Mouse (Mus musculus) thymus, postnatal 4 days (tissue): Measurements from ENCODE around the gene Ankrd63.

Source experiments
- DNase-seq: peaks from one replicate; pipeline ENCODE4 v3.0.0; 2021

Ankrd63 gene

GRCm38 (mm10) chr2:118687791-118688190 is 16.0 kb downstream of the Ankrd63 start:
- DNase-seq = no peak

- no peak for DNase-seq
Observed at GRCm38 (mm10) chr2:118686693-118687092, 17.1 kb downstream of the Ankrd63 start.

- DNase-seq = no peak
Observed at GRCm38 (mm10) chr2:118685088-118685487, 18.7 kb downstream of the Ankrd63 start.

GRCm38 (mm10) chr2:118682544-118683260 is 21.1 kb downstream of the Ankrd63 start:
- DNase-seq = no peak

GRCm38 (mm10) chr2:118680926-118681325 is 22.8 kb downstream of the Ankrd63 start:
- no peak for DNase-seq

GRCm38 (mm10) chr2:118679577-118679976 is 24.2 kb downstream of the Ankrd63 start:
- DNase-seq = no peak

- no peak for DNase-seq
Observed at GRCm38 (mm10) chr2:118677817-118678216, 25.9 kb downstream of the Ankrd63 start.

GRCm38 (mm10) chr2:118676839-118677741 is 26.7 kb downstream of the Ankrd63 start:
- DNase-seq = peak; percentile 53

GRCm38 (mm10) chr2:118674500-118674899 is 29.3 kb downstream of the Ankrd63 start:
- DNase-seq = no peak

- DNase-seq = no peak
Observed at GRCm38 (mm10) chr2:118673686-118674465, 29.9 kb downstream of the Ankrd63 start.

- no peak for DNase-seq
Observed at GRCm38 (mm10) chr2:118671728-118672127, 32.0 kb downstream of the Ankrd63 start.

- DNase-seq = no peak
Observed at GRCm38 (mm10) chr2:118669785-118670184, 34.0 kb downstream of the Ankrd63 start.

- no peak for DNase-seq
Observed at GRCm38 (mm10) chr2:118669245-118669644, 34.5 kb downstream of the Ankrd63 start.

- no peak for DNase-seq
Observed at GRCm38 (mm10) chr2:118667181-118667580, 36.6 kb downstream of the Ankrd63 start.

GRCm38 (mm10) chr2:118665616-118666015 is 38.1 kb downstream of the Ankrd63 start:
- no peak for DNase-seq

- DNase-seq = no peak
Observed at GRCm38 (mm10) chr2:118664975-118665516, 38.7 kb downstream of the Ankrd63 start.

GRCm38 (mm10) chr2:118663804-118664766 is 39.7 kb downstream of the Ankrd63 start:
- no peak for DNase-seq

GRCm38 (mm10) chr2:118662902-118663803 is 40.6 kb downstream of the Ankrd63 start, which contains the start of gene Pak6:
Pak6 (plus strand) TSS chr2:118663303.
- DNase-seq = peak; percentile 76

GRCm38 (mm10) chr2:118661891-118662290 is 41.9 kb downstream of the Ankrd63 start:
- DNase-seq = no peak

- peak; percentile 46 for DNase-seq
Observed at GRCm38 (mm10) chr2:118659998-118660452, 43.7 kb downstream of the Ankrd63 start.
